Mouse (Mus musculus): ENCODE measurements around the gene Herpud2.
"Not testable (repeated sequence)": the region's sequence is repeated elsewhere in the genome, so short reads cannot be mapped to it uniquely, and the experiment has no call there.

Gene Herpud2

DNA sequence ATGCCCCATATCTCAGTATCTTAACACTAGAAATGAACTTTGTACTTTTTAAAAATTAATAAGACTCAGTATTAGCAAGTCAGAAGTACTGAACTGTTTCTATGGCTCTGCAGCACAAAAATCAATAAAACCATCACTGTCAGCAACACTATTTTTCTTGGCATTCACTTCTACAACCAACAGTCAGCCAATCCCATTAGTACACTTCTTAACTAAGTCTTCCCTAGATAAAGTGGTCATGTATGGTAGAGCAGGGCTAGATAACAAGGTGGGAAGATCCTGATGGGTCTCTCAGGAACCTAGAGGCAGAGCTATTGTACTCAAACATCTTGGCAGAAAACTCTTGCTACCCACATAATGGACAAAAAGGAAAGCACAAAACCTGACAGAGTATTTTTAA, 7.7 kb downstream of the Herpud2 start:
- DNase-seq: no peak

DNA sequence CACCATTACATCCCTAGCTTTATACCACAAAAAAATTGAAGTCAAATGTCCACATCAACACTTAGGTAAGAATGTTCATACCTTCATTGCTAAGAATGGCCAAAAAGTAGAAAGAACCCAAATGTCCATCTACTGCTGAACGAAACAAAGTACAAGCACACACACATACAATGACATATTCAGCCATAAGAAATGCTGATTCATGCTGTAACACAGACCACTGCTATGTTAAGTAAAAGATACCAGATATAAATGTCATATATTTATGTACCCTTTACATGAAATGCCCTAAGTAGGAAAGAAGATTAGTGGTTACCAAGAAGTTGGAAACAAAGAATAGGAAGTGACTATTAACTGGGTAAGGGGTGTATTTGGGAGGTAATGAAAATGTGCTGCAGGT, 8.6 kb downstream of the Herpud2 start:
- no peak for DNase-seq

DNA sequence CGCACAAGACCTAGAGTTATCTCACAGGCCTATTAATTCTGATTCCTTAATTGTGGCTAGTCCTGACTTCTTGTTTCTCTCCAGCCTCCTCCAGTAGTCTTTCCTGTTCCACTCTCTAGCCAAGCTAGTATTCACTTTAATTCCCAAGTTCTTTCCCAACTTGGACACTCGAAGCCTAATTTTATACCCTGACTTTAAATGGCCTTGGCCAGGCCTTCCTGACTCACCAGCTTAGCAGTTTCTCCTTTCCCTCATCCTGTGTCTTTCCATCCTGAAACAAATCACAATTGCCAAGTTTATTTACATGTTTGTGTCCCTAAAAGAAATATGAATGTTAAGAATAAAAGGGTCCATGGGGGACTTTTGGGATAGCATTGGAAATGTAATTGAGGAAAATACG, 9.6 kb downstream of the Herpud2 start:
- DNase-seq: no peak

DNA sequence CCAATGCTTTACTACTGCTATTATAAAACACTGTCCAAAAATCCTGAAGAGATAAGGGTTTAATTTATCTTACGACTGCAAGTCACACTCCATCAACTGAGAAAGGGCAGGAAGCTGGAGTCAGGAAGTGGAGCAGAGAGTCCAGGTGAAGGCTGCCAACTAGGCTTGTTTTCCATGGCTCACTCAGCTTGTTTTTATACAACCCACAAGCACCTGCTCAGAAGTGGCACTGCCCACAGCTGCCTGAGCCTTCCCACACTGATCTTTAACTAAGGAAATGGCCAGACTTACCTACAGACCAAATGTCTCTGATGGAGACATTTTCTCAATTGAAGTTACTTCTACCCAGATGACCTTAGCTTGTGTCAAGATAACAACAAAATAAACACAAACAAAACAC, 11.3 kb downstream of the Herpud2 start:
- DNase-seq: peak in 1 of 2 experiments; percentile 4

DNA sequence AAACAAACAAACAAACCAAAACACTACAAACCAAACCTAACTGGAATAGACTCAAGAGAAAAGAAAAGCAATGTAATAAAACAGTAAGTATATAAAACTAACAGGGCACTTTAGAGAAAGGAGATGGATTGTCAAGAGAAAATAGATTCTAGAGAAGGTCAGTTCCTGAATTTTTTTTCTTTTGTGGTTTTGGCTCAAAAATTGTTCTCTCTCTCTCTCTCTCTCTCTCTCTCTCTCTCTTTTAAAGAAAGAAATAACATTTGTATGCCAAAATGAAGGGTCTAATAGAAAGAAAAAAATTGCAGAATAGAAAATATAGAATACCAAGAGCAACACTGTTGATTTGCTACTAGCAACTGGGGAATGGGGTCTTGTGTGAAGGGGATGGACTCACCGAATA, 12.7 kb downstream of the Herpud2 start:
- DNase-seq: no peak

DNA sequence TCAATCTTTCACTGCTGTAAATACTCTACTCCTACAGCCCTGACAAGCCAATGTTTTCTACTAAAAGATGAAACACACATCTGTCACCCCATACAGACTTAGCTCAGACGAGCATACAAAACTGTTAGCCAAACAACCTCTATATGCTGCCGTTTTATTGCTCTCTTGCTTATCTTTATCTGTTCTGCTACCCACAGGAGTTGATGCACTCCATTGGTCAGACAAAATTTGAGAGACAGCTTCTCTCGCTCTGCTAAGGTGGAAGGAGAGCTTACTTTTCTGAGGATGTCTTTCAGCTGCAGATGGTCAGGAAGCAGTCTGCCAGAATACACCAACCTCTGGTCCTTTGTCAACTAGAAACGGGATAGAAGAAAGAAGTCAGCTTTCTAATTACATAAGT, 18.7 kb downstream of the Herpud2 start:
- no peak for DNase-seq

DNA sequence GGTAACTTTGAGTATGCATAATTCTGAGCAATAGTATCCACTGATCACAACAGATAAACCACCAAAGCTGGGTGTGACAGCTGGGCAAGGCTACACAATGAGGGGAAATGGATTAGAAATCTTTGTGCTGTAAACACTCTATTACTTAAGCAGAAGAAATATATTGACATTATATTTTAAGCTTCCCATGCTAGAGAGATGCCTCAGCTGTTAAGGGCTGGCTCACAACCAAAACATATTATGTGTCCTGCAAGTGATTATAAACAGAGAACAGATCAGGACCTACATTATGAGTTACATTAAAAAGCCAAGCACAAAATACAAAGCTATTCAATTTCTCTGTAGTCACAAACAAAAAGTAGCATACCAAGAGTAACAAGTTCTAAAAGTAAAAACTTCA, 19.4 kb downstream of the Herpud2 start:
- no peak for DNase-seq

DNA sequence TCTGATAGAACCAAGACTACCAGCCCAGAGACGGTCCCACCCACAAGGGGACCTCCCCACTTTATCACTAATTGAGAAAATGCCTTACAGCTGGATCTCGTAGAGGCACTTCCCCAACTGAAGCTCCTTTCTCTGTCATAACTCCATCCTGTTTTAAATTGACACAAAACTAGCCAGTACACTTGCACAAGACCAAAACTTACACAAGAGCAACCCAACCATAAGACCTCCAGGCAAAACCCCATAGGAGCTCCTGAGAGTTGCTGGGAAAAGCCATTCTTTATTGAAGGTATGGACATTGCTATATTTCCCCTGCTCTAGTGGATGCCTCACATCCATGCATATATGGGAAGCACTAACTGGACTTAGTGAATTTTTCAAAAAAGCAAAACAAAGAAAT, 27.6 kb downstream of the Herpud2 start:
- no peak for DNase-seq

DNA sequence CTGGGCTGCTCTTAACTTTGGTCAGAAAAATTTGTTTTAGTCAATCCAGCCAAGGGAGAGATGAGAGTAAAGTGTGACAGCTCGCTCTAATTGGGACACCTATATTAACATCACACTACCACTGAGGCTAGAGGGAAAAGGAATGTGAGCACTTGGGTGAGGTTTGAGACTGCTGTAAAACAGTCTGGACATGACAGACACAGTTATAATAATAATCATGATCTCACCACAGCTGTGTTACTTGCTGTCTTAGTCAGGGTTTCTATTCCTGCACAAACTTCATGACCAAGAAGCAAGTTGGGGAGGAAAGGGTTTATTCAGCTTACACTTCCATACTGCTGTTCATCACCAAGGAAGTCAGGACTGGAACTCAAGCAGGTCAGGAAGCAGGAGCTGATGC, 28.0 kb downstream of the Herpud2 start:
- DNase-seq: not testable (repeated sequence)

DNA sequence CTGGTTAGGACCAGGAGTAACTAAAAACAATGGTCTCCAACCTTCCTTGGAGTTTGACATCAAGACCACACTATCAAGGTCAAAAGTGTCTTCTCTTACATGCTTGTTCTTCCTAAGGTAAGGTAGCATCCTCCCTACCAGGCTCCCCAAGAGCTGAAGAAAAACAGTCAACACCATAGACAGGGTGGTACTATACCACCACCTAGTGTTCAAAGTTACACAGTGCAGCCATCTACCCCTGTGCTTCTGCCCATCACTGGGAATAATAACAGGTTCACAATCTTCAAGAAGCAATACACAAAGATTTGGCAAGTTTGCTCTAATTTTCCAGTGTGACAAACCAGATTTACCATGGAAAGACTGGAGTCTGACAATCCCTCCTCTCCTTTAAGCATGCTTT, 47.0 kb downstream of the Herpud2 start:
- peak; percentile 54 to 66 for DNase-seq

DNA sequence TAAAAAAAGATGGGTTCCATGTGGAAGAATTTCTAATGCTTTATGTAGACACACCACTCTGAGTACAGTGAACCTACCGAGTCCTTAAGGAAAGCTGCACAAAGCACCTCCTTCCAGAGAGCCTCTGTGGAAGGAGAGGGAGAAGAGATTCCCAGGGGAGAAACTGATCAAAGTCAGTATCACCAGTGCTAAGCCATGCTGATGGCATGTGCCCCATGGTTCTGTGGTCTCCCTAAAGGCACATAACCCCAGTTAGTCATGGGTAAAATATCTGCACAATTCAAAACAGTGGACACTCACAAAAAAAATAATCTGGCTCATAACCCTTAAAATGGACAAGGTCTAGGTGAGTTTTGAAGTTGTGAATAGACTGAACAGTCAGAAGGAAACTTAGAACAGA, 48.7 kb downstream of the Herpud2 start:
- no peak for DNase-seq

DNA sequence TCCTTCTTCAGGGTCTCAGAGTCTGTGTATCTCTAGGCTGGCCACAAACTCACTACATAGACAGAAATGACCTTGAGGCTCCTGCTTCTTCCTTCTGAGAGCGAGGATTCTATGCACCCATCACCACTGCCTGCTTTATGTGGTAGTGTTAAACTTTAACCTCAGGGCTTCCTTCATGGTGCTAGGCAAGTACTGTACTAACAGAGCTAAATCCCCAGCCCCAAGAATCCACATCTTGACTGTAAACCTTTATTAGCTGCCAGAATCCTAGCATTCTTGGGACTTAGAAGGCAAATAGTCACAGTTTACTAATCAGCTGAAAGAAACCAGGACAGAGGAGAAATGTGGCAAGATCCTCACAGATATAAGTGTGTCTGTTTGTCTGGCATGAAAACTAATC, 60.8 kb downstream of the Herpud2 start:
- no peak for DNase-seq

DNA sequence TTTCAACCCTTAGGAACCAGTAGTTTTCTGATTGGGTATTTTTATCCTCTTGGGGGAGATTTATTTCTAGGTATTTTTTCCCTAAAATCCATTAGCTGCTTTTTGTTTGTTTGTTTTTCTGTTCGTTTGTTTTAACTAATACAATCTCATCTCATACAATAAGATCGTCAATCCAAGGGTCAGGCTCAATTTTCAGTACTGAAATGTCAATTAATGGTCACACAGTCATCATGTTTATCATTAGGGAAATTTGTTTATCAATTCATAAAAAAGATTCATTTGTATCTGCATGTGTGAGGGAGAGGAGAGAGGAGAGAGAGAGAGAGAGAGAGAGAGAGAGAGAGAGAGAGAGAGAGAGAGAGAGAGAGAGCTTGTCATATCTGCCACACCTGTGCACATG, 62.5 kb downstream of the Herpud2 start, which contains the start of gene Gm10181:
Gene Gm10181, plus strand, starts transcription at position 301 of the 400 bp plus-strand sequence.
- DNase-seq: no peak

DNA sequence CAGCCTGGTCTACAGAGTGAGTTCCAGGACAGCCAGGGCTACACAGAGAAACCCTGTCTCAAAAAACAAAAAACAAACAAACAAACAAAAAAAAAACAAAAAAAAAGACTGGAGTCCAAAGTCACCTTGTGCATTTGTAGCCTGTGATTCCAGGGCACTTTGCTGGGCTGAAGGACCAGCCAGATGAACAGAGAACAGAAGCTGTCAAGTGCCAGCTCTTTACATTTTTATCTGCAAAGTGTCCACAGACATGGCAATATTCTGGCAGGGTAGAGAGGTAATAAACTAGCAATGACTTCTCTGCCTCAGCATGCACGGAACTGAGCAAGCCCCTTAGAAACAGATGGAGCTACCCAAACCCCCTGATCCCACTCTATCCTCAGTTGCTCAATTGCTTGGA, 75.1 kb downstream of the Herpud2 start:
- DNase-seq: no peak

DNA sequence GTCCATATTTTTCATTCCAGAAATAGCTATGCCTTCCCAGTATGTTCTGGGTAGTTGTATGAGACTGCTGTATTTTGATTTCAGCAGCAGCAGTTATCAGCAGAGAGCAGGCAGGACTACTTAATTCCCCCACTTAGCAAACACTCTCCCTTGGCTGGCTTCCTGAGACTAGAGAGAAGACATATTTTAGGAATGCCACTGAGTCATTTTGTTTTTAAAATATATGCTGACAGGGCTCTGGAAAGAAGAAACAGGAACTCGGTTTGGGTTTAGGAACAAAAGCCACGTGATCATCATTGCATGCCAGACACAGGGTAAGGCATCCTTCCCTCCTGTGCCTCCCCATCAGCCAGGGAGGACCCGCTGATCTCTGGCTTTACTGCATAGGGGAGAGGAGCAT, 75.6 kb downstream of the Herpud2 start:
- DNase-seq: no peak

DNA sequence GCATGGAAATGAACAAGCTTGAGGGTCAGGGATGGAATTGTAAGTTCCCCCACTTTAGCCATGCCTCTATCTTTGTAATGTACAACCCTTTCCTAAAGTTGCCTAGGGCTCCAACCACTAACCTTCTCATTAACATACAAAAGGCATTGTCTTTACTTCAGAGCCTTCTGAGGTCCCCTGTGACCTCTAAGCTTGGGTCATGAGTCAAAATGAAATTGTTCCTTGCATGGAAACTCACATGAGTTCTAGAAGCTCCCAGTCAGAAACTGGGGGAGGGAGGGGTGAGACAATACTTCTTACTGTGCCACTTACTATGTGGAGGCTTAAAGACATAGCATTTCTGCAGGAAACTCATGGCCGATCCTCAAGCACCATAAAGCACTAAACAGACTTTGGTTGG, 79.0 kb downstream of the Herpud2 start:
- no peak for DNase-seq

DNA sequence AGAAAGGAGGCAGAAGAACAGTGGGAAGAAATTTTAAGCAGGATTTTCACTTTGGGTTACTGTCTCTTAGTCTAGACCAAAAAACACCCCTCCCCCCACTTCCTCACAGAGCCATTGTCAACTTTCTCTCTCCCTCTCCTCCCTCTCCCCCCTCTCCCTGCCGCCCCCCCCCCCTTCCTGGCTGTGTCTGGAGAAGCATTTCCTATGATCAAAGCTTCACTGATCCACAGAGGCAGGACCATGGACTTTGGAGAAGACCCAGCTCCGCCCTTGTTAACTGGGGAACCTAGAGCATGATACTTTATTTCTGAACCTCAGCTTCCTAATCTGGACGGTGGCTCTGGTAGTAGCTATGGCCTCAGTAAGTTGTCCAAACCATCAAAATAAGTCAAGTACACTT, 92.9 kb downstream of the Herpud2 start:
- DNase-seq: no peak

All from cerebellum, postnatal 10 days (tissue).